Mouse (Mus musculus) lung, postnatal 0 days (tissue): ENCODE data around the gene Cnr2.

ENCODE experiments used
- CTCF ChIP-seq: IDR thresholded peaks from 2 replicates; pipeline ENCODE4 v1.5.1; 2016; ENCODE audit warnings: antibody characterized with exemption, mild to moderate bottlenecking
- EP300 ChIP-seq: IDR thresholded peaks from 2 replicates; pipeline ENCODE4 v1.6.1; 2016; ENCODE audit warnings: antibody characterized with exemption, mild to moderate bottlenecking, control low read depth

DNA sequence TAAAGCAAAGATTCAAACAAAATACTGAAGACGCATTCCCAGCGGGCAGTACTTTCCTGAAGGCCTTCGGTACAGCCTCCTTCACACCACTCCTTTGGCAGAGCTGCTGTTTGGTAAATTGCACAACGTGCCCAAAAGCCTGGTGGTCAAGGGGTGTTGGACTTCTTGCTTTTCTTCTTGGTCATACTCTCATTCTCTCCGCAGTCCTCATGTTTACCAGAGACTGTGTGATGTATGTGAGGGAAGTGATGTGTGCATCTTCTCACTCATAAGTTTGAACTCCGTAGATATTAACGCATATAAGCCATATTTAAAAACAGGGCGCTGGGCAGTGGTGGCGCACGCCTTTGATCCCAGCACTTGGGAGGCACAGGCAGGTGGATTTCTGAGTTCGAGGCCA, 40.6 kb upstream of the Cnr2 start:
- TF ChIP-seq EP300 (no peak), CTCF (no peak)
